Mouse (Mus musculus): Measurements from ENCODE around the gene Hpse.

GRCm38 (mm10) chr5:100671398-100671797 lies 48.1 kb downstream of the Hpse start:
- TF ChIP-seq MAFK (IDR thresholded peaks at IDR 0.05; ENCODE audit: insufficient read depth, low read depth, low read length) (no peak), ZNF384 (IDR thresholded peaks at IDR 0.05; ENCODE audit: low read depth, low read length) (no peak)
